Mouse (Mus musculus): ENCODE results near the gene Atp1b2. TPM values are rescaled to one million over a fixed set of nuclear protein-coding genes. Genes with fewer than 3 reads are reported as not detected.
A peak's percentile ranks its signal among the peaks of the same experiment; 100 is the strongest.

Atp1b2 gene
- polyA plus RNA-seq, 1 experiment from 2014 or later: 60.0 TPM

GRCm38 (mm10) chr11:69553341-69553721 is 52.4 kb downstream of the Atp1b2 start:
- Histone ChIP-seq H3K27me3 (replicated peaks) (no peaks in the 10 kb centered on the region), H3K9ac (peak overlapping the region; percentile 5), H3K27ac (peak overlapping the region; percentile 95), H3K4me1 (peaks cover 77% of the 10 kb centered on the region), H3K4me3 (peak overlapping the region; percentile 19), H3K36me3 (replicated peaks) (no peaks in the 10 kb centered on the region; the same call in 1 of the 2 replicates), H3K9me3 (no peaks in the 10 kb centered on the region), H3K4me2 (peak overlapping the region; percentile 46)
- WGBS: 0% methylated on average over 2 of the region's 2 CpGs
- peak; percentile 5; the same call in 1 of the 2 replicates for ATAC-seq (replicated peaks)

GRCm38 (mm10) chr11:69552622-69553340 is 53.0 kb downstream of the Atp1b2 start:
- peak overlapping the region; percentile 19 for H3K4me3 ChIP-seq

GRCm38 (mm10) chr11:69551310-69551709 is 54.4 kb downstream of the Atp1b2 start:
- Histone ChIP-seq H3K9ac (no peak overlapping the region), H3K36me3 (replicated peaks) (no peaks in the 10 kb centered on the region; the same call in 1 of the 2 replicates), H3K4me2 (no peak overlapping the region), H3K27ac (0 out of 2 replicates have a peak overlapping the region, but pooled peaks have one; percentile 95), H3K4me1 (peaks cover 76% of the 10 kb centered on the region), H3K4me3 (no peak overlapping the region), H3K9me3 (no peaks in the 10 kb centered on the region), H3K27me3 (replicated peaks) (no peaks in the 10 kb centered on the region)
- WGBS: 59% methylated on average over 4 of the region's 4 CpGs
- ATAC-seq (replicated peaks): no peak

More at GRCm38 (mm10) chr11:69552622-69553340, 53.0 kb downstream of the Atp1b2 start:
- peak; percentile 90 for ATAC-seq (replicated peaks)
- Histone ChIP-seq H3K36me3 (replicated peaks) (no peaks in the 10 kb centered on the region; the same call in 1 of the 2 replicates), H3K9ac (peak overlapping the region; percentile 5), H3K4me2 (peak overlapping the region; percentile 46), H3K9me3 (no peaks in the 10 kb centered on the region), H3K4me1 (peaks cover 77% of the 10 kb centered on the region), H3K27ac (peak overlapping the region; percentile 95), H3K27me3 (replicated peaks) (no peaks in the 10 kb centered on the region)
- 5% methylated on average over 14 of the region's 14 CpGs for WGBS

MicroRNAs within 50 kb of the gene (microRNA counts, 519-probe panel; counts per million panel counts)
- microRNA mmu-miR-467f: 2,290 counts per million, percentile 34 among the panel's probes with 10 or more counts

Small RNA genes within 50 kb of the gene (microRNA-seq; reads per million reads assigned to microRNA genes)
- not detected for gene Mir467f

Other genes starting within 250 kb of the Atp1b2 start
- 98.2 and 102 TPM in 2 replicates for gene Chd3, start 236.5 kb downstream of the Atp1b2 start, polyA plus RNA-seq (2015; fragmentation: Nextera tagmentation; extraction: Ambion mirVana)
- 96.8 and 101 TPM in 2 replicates for gene Naa38, start 210.5 kb downstream of the Atp1b2 start, polyA plus RNA-seq (2015; fragmentation: Nextera tagmentation; extraction: Ambion mirVana)
- gene Cyb5d1, start 210.3 kb downstream of the Atp1b2 start, polyA plus RNA-seq (2015; fragmentation: Nextera tagmentation; extraction: Ambion mirVana): 32.7 and 33.5 TPM in 2 replicates
- 6.5 and 7.0 TPM in 2 replicates for gene Tmem88, start 207.7 kb downstream of the Atp1b2 start, polyA plus RNA-seq (2015; fragmentation: Nextera tagmentation; extraction: Ambion mirVana)
- 41.3 and 45.3 TPM in 2 replicates for gene Kdm6b, start 192.3 kb downstream of the Atp1b2 start, polyA plus RNA-seq (2015; fragmentation: Nextera tagmentation; extraction: Ambion mirVana)
- 4.5 and 5.7 TPM in 2 replicates for gene Dnah2, start 56.8 kb downstream of the Atp1b2 start, polyA plus RNA-seq (2015; fragmentation: Nextera tagmentation; extraction: Ambion mirVana)
- 178 and 188 TPM in 2 replicates for gene Efnb3, start 45.7 kb downstream of the Atp1b2 start, polyA plus RNA-seq (2015; fragmentation: Nextera tagmentation; extraction: Ambion mirVana)
- gene Wrap53, start 25.7 kb downstream of the Atp1b2 start, polyA plus RNA-seq (2015; fragmentation: Nextera tagmentation; extraction: Ambion mirVana): 21.4 and 23.2 TPM in 2 replicates
- gene Trp53, start 25.6 kb downstream of the Atp1b2 start, polyA plus RNA-seq (2015; fragmentation: Nextera tagmentation; extraction: Ambion mirVana): 60.4 and 70.1 TPM in 2 replicates
- not detected in 2 replicates for gene Shbg, start 12.0 kb upstream of the Atp1b2 start, polyA plus RNA-seq (2015; fragmentation: Nextera tagmentation; extraction: Ambion mirVana)
- gene Sat2, start 16.1 kb upstream of the Atp1b2 start, polyA plus RNA-seq (2015; fragmentation: Nextera tagmentation; extraction: Ambion mirVana): 23.5 and 24.9 TPM in 2 replicates
- 40.6 and 47.0 TPM in 2 replicates for gene Fxr2, start 27.0 kb upstream of the Atp1b2 start, polyA plus RNA-seq (2015; fragmentation: Nextera tagmentation; extraction: Ambion mirVana)
- 0.20 TPM in 1 of 2 replicates, not detected in the other for gene Sox15, start 49.4 kb upstream of the Atp1b2 start, polyA plus RNA-seq (2015; fragmentation: Nextera tagmentation; extraction: Ambion mirVana)
- gene Mpdu1, start 56.7 kb upstream of the Atp1b2 start, polyA plus RNA-seq (2015; fragmentation: Nextera tagmentation; extraction: Ambion mirVana): 99.9 and 108 TPM in 2 replicates
- gene Cd68, start 60.2 kb upstream of the Atp1b2 start, polyA plus RNA-seq (2015; fragmentation: Nextera tagmentation; extraction: Ambion mirVana): 9.4 and 10.4 TPM in 2 replicates
- 460 and 473 TPM in 2 replicates for gene Eif4a1, start 66.5 kb upstream of the Atp1b2 start, polyA plus RNA-seq (2015; fragmentation: Nextera tagmentation; extraction: Ambion mirVana)
- gene Senp3, start 76.1 kb upstream of the Atp1b2 start, polyA plus RNA-seq (2015; fragmentation: Nextera tagmentation; extraction: Ambion mirVana): 116 and 122 TPM in 2 replicates
- gene Tnfsf13, start 79.8 kb upstream of the Atp1b2 start, polyA plus RNA-seq (2015; fragmentation: Nextera tagmentation; extraction: Ambion mirVana): 0.37 and 0.68 TPM in 2 replicates
- gene Tnfsf12, start 89.9 kb upstream of the Atp1b2 start, polyA plus RNA-seq (2015; fragmentation: Nextera tagmentation; extraction: Ambion mirVana): 2.0 and 2.4 TPM in 2 replicates
- gene Tnfsfm13, start 90.2 kb upstream of the Atp1b2 start, polyA plus RNA-seq (2015; fragmentation: Nextera tagmentation; extraction: Ambion mirVana): 1.2 and 1.8 TPM in 2 replicates
- gene Polr2a, start 152.7 kb upstream of the Atp1b2 start, polyA plus RNA-seq (2015; fragmentation: Nextera tagmentation; extraction: Ambion mirVana): 15.9 and 17.4 TPM in 2 replicates
- gene Slc35g3, start 156.0 kb upstream of the Atp1b2 start, polyA plus RNA-seq (2015; fragmentation: Nextera tagmentation; extraction: Ambion mirVana): 0.17 and 0.26 TPM in 2 replicates
- 4.1 and 4.3 TPM in 2 replicates for gene Zbtb4, start 160.0 kb upstream of the Atp1b2 start, polyA plus RNA-seq (2015; fragmentation: Nextera tagmentation; extraction: Ambion mirVana)
- gene Chrnb1, start 190.0 kb upstream of the Atp1b2 start, polyA plus RNA-seq (2015; fragmentation: Nextera tagmentation; extraction: Ambion mirVana): 0.98 and 1.2 TPM in 2 replicates
- 3.7 and 4.5 TPM in 2 replicates for gene Fgf11, start 195.9 kb upstream of the Atp1b2 start, polyA plus RNA-seq (2015; fragmentation: Nextera tagmentation; extraction: Ambion mirVana)
- 0.74 and 0.86 TPM in 2 replicates for gene Tmem102, start 199.7 kb upstream of the Atp1b2 start, polyA plus RNA-seq (2015; fragmentation: Nextera tagmentation; extraction: Ambion mirVana)
- gene Gm39566, start 209.4 kb upstream of the Atp1b2 start, polyA plus RNA-seq (2015; fragmentation: Nextera tagmentation; extraction: Ambion mirVana): not detected in 2 replicates
- not detected in 2 replicates for gene Spem2, start 212.5 kb upstream of the Atp1b2 start, polyA plus RNA-seq (2015; fragmentation: Nextera tagmentation; extraction: Ambion mirVana)
- 0.55 and 0.65 TPM in 2 replicates for gene Spem1, start 216.2 kb upstream of the Atp1b2 start, polyA plus RNA-seq (2015; fragmentation: Nextera tagmentation; extraction: Ambion mirVana)
- gene Nlgn2, start 231.8 kb upstream of the Atp1b2 start, polyA plus RNA-seq (2015; fragmentation: Nextera tagmentation; extraction: Ambion mirVana): 24.0 and 24.2 TPM in 2 replicates
- gene Tmem256, start 232.6 kb upstream of the Atp1b2 start, polyA plus RNA-seq (2015; fragmentation: Nextera tagmentation; extraction: Ambion mirVana): 318 and 320 TPM in 2 replicates
- gene Plscr3, start 240.4 kb upstream of the Atp1b2 start, polyA plus RNA-seq (2015; fragmentation: Nextera tagmentation; extraction: Ambion mirVana): 52.3 and 53.5 TPM in 2 replicates